14 mouse cellular contexts compared by ENCODE assay signal in genomic region chr8:35898493-35898892, GRCm38 (mm10).
"Had no signal": no experiment of that assay in that cellular context is flagged by ENCODE, and none has a peak within 500 bp of the region (broad histone marks: within the 10 kb centered on the region; RNA-seq: fewer than 3 reads in every experiment).

No protein-coding gene starts in this region.

- H3K36me3 ChIP-seq: limb, embryonic 12.5 days; limb, embryonic 15.5 days had no signal

- H3K4me1 ChIP-seq: limb, embryonic 15.5 days had no signal

- DNase-seq: kidney, adult 18-20 months; kidney, adult 9 months; kidney, postnatal 14 days; kidney, postnatal 4 days; left cerebral cortex, postnatal 4 days; liver, postnatal 0 days; midbrain, embryonic 14.5 days; thymus, adult 18-20 months; thymus, postnatal 36 days had no signal

- H3K9me3 ChIP-seq: limb, embryonic 12.5 days; limb, embryonic 15.5 days had no signal

- H3K9ac ChIP-seq: limb, embryonic 12.5 days; limb, embryonic 15.5 days; liver, embryonic 14.5 days; liver, postnatal 0 days had no signal

- H3K27me3 ChIP-seq: limb, embryonic 12.5 days; limb, embryonic 15.5 days had no signal

- ATAC-seq: liver, postnatal 0 days had no signal

- H3K27ac ChIP-seq: limb, embryonic 12.5 days; limb, embryonic 15.5 days; liver, embryonic 14.5 days had no signal

- H3K4me2 ChIP-seq: limb, embryonic 12.5 days; limb, embryonic 15.5 days; liver, embryonic 11.5 days; midbrain, embryonic 11.5 days had no signal

- H3K4me3 ChIP-seq: limb, embryonic 12.5 days; limb, embryonic 15.5 days had no signal
